ENCODE assay signal across 8 mouse cellular contexts in the genomic region with DNA sequence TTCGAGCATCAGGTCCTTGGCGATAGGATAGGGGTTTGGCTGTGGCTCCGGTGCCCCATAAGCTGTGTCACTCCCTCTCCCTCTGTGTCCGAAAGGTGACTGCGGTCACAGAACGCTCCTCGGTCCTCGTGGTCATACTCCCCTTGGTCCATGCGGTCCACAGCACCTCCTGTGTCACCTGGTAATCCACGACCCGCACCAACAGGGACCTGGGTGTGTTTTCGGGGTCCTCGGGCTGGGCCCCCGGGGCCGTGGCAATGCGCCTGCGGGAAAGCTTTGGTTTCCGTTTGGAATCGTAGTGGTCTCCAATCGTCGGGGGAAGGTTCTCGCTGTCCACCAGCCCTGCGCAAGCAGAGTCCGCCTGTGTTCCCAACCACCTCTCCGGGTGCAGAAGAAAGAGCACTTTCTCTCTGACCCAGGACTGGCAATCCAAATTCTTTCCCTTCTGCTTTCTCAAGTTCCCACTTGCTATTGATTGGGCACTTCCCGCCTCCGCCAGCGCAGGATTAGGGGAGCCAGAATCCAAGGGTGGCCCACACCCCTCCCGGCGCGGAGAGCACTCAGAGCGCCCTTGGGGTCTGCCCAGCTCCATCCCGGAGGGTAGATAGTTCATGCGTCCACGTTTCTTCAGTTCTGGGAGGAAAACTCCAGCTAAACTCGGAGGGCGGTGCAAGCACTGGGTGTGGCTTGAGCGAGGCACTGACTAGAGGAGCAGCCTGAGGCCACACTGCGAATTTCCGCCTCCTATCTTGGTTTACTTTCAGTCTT. TPM values are rescaled to one million over a fixed set of nuclear protein-coding genes. Genes with fewer than 3 reads are reported as not detected.
A peak's percentile ranks its signal among the peaks of the same experiment; 100 is the strongest.
DNase-seq lines count a peak whose midpoint lies in the region; ATAC-seq and TF ChIP-seq lines count a peak whose summit lies in the region.

A gene (minus strand): TSS at position 636 of the 768 bp plus-strand sequence.

- H3K27ac ChIP-seq in intestine, postnatal 0 days (ENCODE audit: low read depth, low read length), result peak within 1 kb of the TSS; percentile 73
- no peak within 1 kb of the TSS for H3K27ac ChIP-seq in neural tube, embryonic 15.5 days (replicated peaks)

- TF ChIP-seq POLR2A in lung, adult 2 months (IDR thresholded peaks at IDR 0.05; ENCODE audit: borderline replicate concordance, extremely low read depth, low read depth, low read length), result peak; percentile 62; the same call in 1 of the 2 replicates

- no peaks in the 10 kb centered on the region for H3K9me3 ChIP-seq in intestine, postnatal 0 days (ENCODE audit: control insufficient read depth)
- no peaks in the 10 kb centered on the region for H3K9me3 ChIP-seq in neural tube, embryonic 15.5 days (replicated peaks)

- under 1% methylated on average over 40 of the region's 40 CpGs for WGBS in intestine, postnatal 0 days
- WGBS in lung, adult 2 months, result under 1% methylated on average over 40 of the region's 40 CpGs
- WGBS in neural tube, embryonic 15.5 days, result under 1% methylated on average over 40 of the region's 40 CpGs

- no peaks in the 10 kb centered on the region for H3K27me3 ChIP-seq in intestine, postnatal 0 days (replicated peaks; ENCODE audit: control insufficient read depth, insufficient read depth, low read length)
- no peaks in the 10 kb centered on the region for H3K27me3 ChIP-seq in neural tube, embryonic 15.5 days (replicated peaks)

- no peaks in the 10 kb centered on the region for H3K36me3 ChIP-seq in intestine, postnatal 0 days (ENCODE audit: control insufficient read depth, insufficient read depth)
- H3K36me3 ChIP-seq in neural tube, embryonic 15.5 days, result no peaks in the 10 kb centered on the region

- peak within 1 kb of the TSS; percentile 73 for H3K9ac ChIP-seq in intestine, postnatal 0 days (ENCODE audit: low read depth, low read length)
- peak within 1 kb of the TSS; percentile 50 for H3K9ac ChIP-seq in neural tube, embryonic 15.5 days (replicated peaks)

- no peak for TF ChIP-seq CTCF in intestine, postnatal 0 days (IDR thresholded peaks at IDR 0.05; ENCODE audit: low read depth)
- no peak for TF ChIP-seq CTCF in lung, adult 2 months (IDR thresholded peaks at IDR 0.05; ENCODE audit: insufficient read depth, low read length)

- H3K4me2 ChIP-seq in intestine, postnatal 0 days (replicated peaks; ENCODE audit: low read depth), result peak within 1 kb of the TSS; percentile 83
- peak within 1 kb of the TSS; percentile 97 for H3K4me2 ChIP-seq in neural tube, embryonic 15.5 days

- H3K4me3 ChIP-seq in intestine, postnatal 0 days (ENCODE audit: low read depth, low read length), result peak within 1 kb of the TSS; percentile 81
- peak within 1 kb of the TSS; percentile 71 for H3K4me3 ChIP-seq in lung, adult 2 months (replicated peaks; ENCODE audit: extremely low read depth, low read depth, low read length)
- H3K4me3 ChIP-seq in neural tube, embryonic 15.5 days (replicated peaks), result peak within 1 kb of the TSS; percentile 54

- peak; percentile 84 for ATAC-seq in intestine, postnatal 0 days
- ATAC-seq in neural tube, embryonic 15.5 days (ENCODE audit: low FRiP score), result peak; percentile 80; the same call in 1 of the 2 replicates

- DNase-seq in urinary bladder, adult 18-20 months (ENCODE audit: low spot score in 2 of 2), result peak; percentile 72 to 79
- DNase-seq in urinary bladder, postnatal 10 days (ENCODE audit: low spot score), result no peak
- peak; percentile 66 for DNase-seq in embryo, embryonic 11 days
- DNase-seq in heart, adult 18-20 months, result peak; percentile 80 to 81
- peak; percentile 58 for DNase-seq in lung, adult 2 months
- peak; percentile 67 for DNase-seq in yolk sac, embryonic 10.5 days (ENCODE audit: low spot score)

- no peaks in the 10 kb centered on the region; the same call in 1 of the 2 replicates for H3K4me1 ChIP-seq in intestine, postnatal 0 days (replicated peaks; ENCODE audit: control insufficient read depth, insufficient read depth, low read length)
- H3K4me1 ChIP-seq in lung, adult 2 months (ENCODE audit: control insufficient read depth, insufficient read depth, low read length), result peaks cover 14% of the 10 kb centered on the region
- peaks cover 4% of the 10 kb centered on the region for H3K4me1 ChIP-seq in neural tube, embryonic 15.5 days

RNA-seq across cellular contexts. Expression of the gene that starts here (rescaled TPM):
- total RNA-seq in heart, adult 18-20 months (2021), result under 1 TPM; 0.26 to 0.52 TPM
- polyA plus RNA-seq in intestine, postnatal 0 days (2015; fragmentation: Nextera tagmentation; extraction: Ambion mirVana), result 7.2 and 7.3 TPM in 2 replicates
- polyA plus RNA-seq in lung, adult 2 months (2012; rRNA removed), result 3.0 and 4.4 TPM in 2 replicates
- 0.88 and 0.90 TPM in 2 replicates for polyA plus RNA-seq in neural tube, embryonic 15.5 days (2015; fragmentation: Nextera tagmentation; extraction: Ambion mirVana)

Comparison
In these comparisons a context has a peak if more than half of its experiments do, and no peak if none do; other contexts are left out.
1. Peak in DNase-seq in heart, adult 18-20 months; RNA of the gene not detected or under 1 TPM.
2. Peak in ATAC-seq, H3K4me3 ChIP-seq, H3K9ac ChIP-seq and H3K4me2 ChIP-seq in neural tube, embryonic 15.5 days; RNA of the gene not detected or under 1 TPM.